Mouse (Mus musculus) stomach, postnatal 0 days (tissue): ENCODE measurements around the gene Hspg2.

Experiments used
- CTCF ChIP-seq: IDR thresholded peaks from 2 replicates; pipeline ENCODE4 v1.5.1; 2016; ENCODE audit warnings: antibody characterized with exemption, low read depth, mild to moderate bottlenecking, moderate library complexity
- EP300 ChIP-seq: optimal IDR thresholded peaks from 2 replicates; pipeline ENCODE3; 2016; ENCODE audit warnings: antibody characterized with exemption

DNA sequence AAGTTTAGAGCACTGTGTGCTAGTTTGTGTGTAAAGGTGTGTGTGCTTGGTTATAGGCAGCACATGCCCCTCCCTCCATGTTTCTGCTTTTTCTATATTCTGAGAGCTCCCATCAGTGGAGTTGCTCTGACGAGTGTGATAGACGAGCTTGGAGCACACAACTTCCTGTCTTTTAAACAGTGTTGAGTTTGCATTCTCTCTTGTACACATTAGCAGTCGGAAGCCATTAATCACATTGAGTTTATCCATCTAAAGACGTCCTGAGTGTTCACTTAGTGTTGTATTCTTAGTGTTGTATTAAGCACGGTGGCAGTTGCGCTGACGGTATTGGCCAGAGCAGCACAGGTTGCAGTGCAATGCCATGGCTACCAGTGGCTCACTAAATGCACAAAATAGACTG, 140.7 kb downstream of the Hspg2 start:
- TF ChIP-seq EP300 (no peak), CTCF (no peak)
